Mouse (Mus musculus) pancreas, adult 10 weeks (tissue): ENCODE measurements around the gene Gm7138. TPM values are rescaled to one million over a fixed set of nuclear protein-coding genes. Genes with fewer than 3 reads are reported as not detected.

Experiments used
- polyA plus RNA-seq: library from polyadenylated mRNA; stranded (reverse); fragments of 350-450 nt; fragmentation: Illumina TruSeq; extraction: RNeasy Lipid Tissue Mini Kit (QIAGEN cat#74804); gene quantifications from one replicate; pipeline ENCODE4 v1.2.3, GENCODE M21; 2015; ENCODE audit warnings: low read depth, low replicate concordance; ENCODE audit not compliant: insufficient read depth

Gm7138 gene
- not detected for polyA plus RNA-seq

DNA sequence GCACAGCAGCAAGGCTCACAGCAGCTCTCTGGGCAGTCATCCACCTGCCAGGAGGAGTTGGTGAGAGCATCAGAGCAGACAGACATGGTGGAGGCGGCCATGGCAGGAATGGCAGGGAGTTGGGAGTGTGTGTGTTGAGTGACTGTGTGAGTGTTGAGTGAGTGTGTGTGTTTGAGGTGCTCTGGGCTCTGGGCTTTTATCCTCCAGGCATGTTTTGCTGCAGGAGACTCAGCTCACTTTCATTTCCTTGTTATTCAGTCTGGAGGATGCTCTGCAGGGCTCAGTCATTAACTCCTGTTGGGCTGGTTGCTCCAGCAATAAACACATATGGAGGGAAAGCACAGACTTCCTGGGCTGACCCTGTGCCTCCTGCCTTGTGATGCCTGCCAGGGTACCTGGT is at the start of gene Gm7138:
Gm7138 (minus strand) TSS at position 101 of the 400 bp plus-strand sequence.

DNA sequence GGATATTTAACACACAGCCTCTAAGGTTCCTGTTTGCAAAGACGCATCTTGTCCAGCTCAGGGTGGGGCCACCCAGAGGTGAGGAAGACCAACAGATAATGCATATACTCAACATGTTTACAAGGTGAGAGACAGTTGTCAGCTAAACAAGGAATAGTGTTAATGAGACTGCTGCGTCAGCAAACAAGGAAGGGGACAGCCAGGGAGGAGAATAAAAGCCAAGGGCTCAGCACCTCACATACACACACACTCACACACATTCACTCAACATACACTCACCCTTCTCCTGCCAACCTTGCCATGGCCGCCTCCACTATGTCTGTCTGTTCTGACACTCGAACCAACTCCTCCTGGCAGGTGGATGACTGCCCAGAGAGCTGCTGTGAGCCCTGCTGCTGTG is 37.6 kb upstream of the Gm7138 start, which contains the start of gene Gm2696:
Gm2696 (plus strand) TSS at position 301 of the 400 bp plus-strand sequence.

GRCm38 (mm10) chr10:77811743-77812142 is 35.0 kb upstream of the Gm7138 start, which contains the start of gene Gm9507:
TSS of gene Gm9507 (minus strand) at chr10:77811843.

DNA sequence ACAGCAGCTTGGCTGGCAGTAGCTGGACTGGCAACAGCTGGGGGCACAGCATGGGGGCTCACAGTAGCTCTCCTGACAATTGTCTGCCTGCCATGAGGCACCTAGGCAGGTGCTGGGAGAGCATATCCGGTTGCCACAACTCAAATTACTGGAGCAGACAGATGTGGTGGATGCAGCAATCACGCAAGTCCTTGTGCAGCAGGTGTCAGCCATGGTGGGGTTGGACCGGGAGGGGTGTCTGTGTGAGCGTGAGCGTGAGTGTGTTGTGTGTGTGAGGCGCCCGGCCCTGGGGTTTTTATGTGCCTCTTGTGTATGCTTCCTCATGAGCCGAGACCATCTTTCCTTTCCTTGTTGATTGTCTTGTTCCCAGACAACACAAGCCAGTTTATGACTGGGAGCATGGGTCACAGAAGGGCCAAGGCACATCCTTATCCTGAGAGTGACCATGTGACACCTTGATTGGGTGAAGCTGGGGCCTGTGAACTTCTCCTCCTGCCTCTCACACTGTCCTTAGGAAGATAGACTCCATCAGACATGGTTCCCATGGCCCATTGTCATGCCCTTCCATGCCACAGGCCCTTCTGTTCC is 22.3 kb upstream of the Gm7138 start, which contains the start of gene Gm19668:
Gm19668 (minus strand) TSS at position 213 of the 588 bp plus-strand sequence.

DNA sequence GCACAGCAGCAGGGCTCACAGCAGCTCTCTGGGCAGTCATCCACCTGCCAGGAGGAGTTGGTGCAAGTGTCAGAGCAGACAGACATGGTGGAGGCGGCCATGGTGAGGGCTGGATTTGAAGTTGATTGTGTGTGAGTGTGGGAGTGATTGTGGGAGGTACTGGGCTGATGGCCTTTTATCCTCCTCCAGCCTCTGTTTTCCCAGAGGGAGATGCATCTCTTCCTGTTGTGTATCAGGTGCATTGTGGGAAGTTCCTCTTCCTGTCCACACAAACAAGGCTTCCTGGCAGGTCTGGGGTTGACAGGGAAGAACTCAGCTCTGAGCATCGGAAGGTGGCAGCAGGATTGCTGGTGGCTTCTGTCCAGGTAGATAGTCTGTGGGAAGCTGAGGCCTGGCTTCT is 18.2 kb upstream of the Gm7138 start, which contains the start of gene Gm9639:
Gm9639 (minus strand) TSS at position 101 of the 400 bp plus-strand sequence.

DNA sequence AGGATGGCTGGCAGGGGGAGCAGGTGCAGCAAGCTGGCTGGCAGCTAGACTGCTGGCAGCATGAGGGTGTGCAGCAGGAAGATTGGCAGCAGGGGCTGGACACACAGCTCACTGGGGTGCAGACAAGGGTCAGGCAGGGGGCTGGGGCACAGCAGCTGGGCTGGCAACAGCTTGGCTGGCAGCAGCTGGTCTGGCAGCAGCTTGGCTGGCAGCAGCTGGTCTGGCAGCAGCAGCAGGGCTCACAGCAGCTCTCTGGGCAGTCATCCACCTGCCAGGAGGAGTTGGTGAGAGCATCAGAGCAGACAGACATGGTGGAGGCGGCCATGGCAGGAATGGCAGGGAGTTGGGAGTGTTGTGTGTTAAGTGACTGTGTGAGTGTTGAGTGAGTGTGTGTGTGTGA is 11.1 kb upstream of the Gm7138 start, which contains the start of gene Gm7137:
Gm7137 (minus strand) TSS at position 325 of the 400 bp plus-strand sequence.

DNA sequence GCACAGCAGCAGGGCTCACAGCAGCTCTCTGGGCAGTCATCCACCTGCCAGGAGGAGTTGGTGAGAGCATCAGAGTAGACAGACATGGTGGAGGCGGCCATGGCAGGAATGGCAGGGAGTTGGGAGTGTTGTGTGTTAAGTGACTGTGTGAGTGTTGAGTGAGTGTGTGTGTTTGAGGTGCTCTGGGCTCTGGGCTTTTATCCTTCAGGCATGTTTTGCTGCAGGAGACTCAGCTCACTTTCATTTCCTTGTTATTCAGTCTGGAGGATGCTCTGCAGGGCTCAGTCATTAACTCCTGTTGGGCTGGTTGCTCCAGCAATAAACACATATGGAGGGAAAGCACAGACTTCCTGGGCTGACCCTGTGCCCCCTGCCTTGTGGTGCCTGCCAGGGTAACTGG is 5.7 kb upstream of the Gm7138 start, which contains the start of gene Gm3250:
Gm3250 (minus strand) TSS at position 101 of the 400 bp plus-strand sequence.

DNA sequence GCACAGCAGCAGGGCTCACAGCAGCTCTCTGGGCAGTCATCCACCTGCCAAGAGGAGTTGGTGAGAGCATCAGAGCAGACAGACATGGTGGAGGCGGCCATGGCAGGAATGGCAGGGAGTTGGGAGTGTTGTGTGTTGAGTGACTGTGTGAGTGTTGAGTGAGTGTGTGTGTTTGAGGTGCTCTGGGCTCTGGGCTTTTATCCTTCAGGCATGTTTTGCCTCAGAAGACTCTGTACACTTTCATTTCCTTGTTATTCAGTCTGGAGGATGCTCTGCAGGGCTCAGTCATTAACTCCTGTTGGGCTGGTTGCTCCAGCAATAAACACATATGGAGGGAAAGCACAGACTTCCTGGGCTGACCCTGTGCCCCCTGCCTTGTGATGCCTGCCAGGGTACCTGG is 5.5 kb downstream of the Gm7138 start, which contains the start of gene Gm3238:
Gm3238 (minus strand) TSS at position 101 of the 400 bp plus-strand sequence.

GRCm38 (mm10) chr10:77759582-77759981 is 17.2 kb downstream of the Gm7138 start, which contains the start of gene Gm3233:
TSS of gene Gm3233 (minus strand) at chr10:77759682.

GRCm38 (mm10) chr10:77751254-77751653 is 25.5 kb downstream of the Gm7138 start, which contains the start of gene Gm9736:
TSS of gene Gm9736 (minus strand) at chr10:77751354.

GRCm38 (mm10) chr10:77741924-77742688 is 34.6 kb downstream of the Gm7138 start, which contains the start of gene Gm18596:
TSS of gene Gm18596 (minus strand) at chr10:77742638.

Other genes with a start within 250 kb of the Gm7138 start
- 2.8 TPM for gene Itgb2, start 246.7 kb downstream of the Gm7138 start, polyA plus RNA-seq
- 43.2 TPM for gene Pttg1ip, start 195.2 kb downstream of the Gm7138 start, polyA plus RNA-seq
- 25.0 TPM for gene Sumo3, start 170.8 kb downstream of the Gm7138 start, polyA plus RNA-seq
- not detected for gene Gm49325, start 170.7 kb downstream of the Gm7138 start, polyA plus RNA-seq
- 14.4 TPM for gene Ube2g2, start 154.7 kb downstream of the Gm7138 start, polyA plus RNA-seq
- not detected for gene Tspear, start 90.4 kb downstream of the Gm7138 start, polyA plus RNA-seq
- gene Gm19402, start 86.2 kb downstream of the Gm7138 start, polyA plus RNA-seq, result not detected
- not detected for gene Gm9508, start 79.7 kb downstream of the Gm7138 start, polyA plus RNA-seq
- not detected for gene Gm10272, start 70.3 kb downstream of the Gm7138 start, polyA plus RNA-seq
- gene Gm10024, start 65.5 kb downstream of the Gm7138 start, polyA plus RNA-seq, result not detected
- gene Gm10142, start 61.1 kb downstream of the Gm7138 start, polyA plus RNA-seq, result not detected
- not detected for gene Krtap12-1, start 56.3 kb downstream of the Gm7138 start, polyA plus RNA-seq
- gene Gm10100, start 50.5 kb downstream of the Gm7138 start, polyA plus RNA-seq, result not detected
- gene Gm18596, start 34.3 kb downstream of the Gm7138 start, polyA plus RNA-seq, result not detected
- not detected for gene Gm9736, start 25.6 kb downstream of the Gm7138 start, polyA plus RNA-seq
- not detected for gene Gm3233, start 17.3 kb downstream of the Gm7138 start, polyA plus RNA-seq
- not detected for gene Gm3238, start 5.6 kb downstream of the Gm7138 start, polyA plus RNA-seq
- gene Gm3250, start 5.6 kb upstream of the Gm7138 start, polyA plus RNA-seq, result not detected
- not detected for gene Gm7137, start 11.3 kb upstream of the Gm7138 start, polyA plus RNA-seq
- not detected for gene Gm9639, start 18.1 kb upstream of the Gm7138 start, polyA plus RNA-seq
- gene Gm19668, start 22.2 kb upstream of the Gm7138 start, polyA plus RNA-seq, result not detected
- not detected for gene Gm9507, start 34.9 kb upstream of the Gm7138 start, polyA plus RNA-seq
- gene Gm2696, start 37.7 kb upstream of the Gm7138 start, polyA plus RNA-seq, result not detected
- gene Krtap10-4, start 50.2 kb upstream of the Gm7138 start, polyA plus RNA-seq, result not detected
- gene Krtap10-10, start 59.0 kb upstream of the Gm7138 start, polyA plus RNA-seq, result not detected
- gene Gm36176, start 69.9 kb upstream of the Gm7138 start, polyA plus RNA-seq, result not detected
- not detected for gene Gm10318, start 75.9 kb upstream of the Gm7138 start, polyA plus RNA-seq
- gene Gm3285, start 85.0 kb upstream of the Gm7138 start, polyA plus RNA-seq, result not detected
- gene Lrrc3, start 125.6 kb upstream of the Gm7138 start, polyA plus RNA-seq, result 0.48 TPM
- gene Trpm2, start 193.6 kb upstream of the Gm7138 start, polyA plus RNA-seq, result 1.4 TPM
- gene 1810043G02Rik, start 201.6 kb upstream of the Gm7138 start, polyA plus RNA-seq, result 6.9 TPM
- 9.8 TPM for gene Pfkl, start 233.1 kb upstream of the Gm7138 start, polyA plus RNA-seq